Mouse (Mus musculus) neural tube, postnatal 0 days (tissue): Measurements from ENCODE around the gene Krt75. TPM values are rescaled to one million over a fixed set of nuclear protein-coding genes. Genes with fewer than 3 reads are reported as not detected.

Experiments used
- microRNA-seq: library from miRNA; unstranded; fragments of <30 nt; microRNA quantifications from one replicate; pipeline ENCODE4, GENCODE M21; 2016
- polyA plus RNA-seq: library from polyadenylated mRNA; unstranded; fragments of >200 nt; fragmentation: Nextera tagmentation; extraction: Ambion mirVana; gene quantifications from 2 replicates; pipeline ENCODE4 v1.2.1, GENCODE M21; 2015

Gene Krt75
- 0.24 and 0.31 TPM in 2 replicates for polyA plus RNA-seq

GRCm38 (mm10) chr15:101573796-101574345 is at the start of gene Krt75:
Gene Krt75, minus strand, starts transcription at chr15:101573904.

GRCm38 (mm10) chr15:101562850-101563249 is 10.9 kb downstream of the Krt75 start, which contains the start of gene Krt90:
Gene Krt90, minus strand, starts transcription at chr15:101562950.

GRCm38 (mm10) chr15:101550567-101550966 is 23.1 kb downstream of the Krt75 start, which contains the start of gene Krt82:
Gene Krt82, minus strand, starts transcription at chr15:101550667.

GRCm38 (mm10) chr15:101532720-101533119 is 41.0 kb downstream of the Krt75 start, which contains the start of gene Krt84:
Gene Krt84, minus strand, starts transcription at chr15:101532820.

GRCm38 (mm10) chr15:101517161-101517560 is 56.5 kb downstream of the Krt75 start, which contains the start of gene Gm49425:
Gene Gm49425, minus strand, starts transcription at chr15:101517261.

Small RNAs within 50 kb of the gene (microRNA-seq; reads per million reads assigned to microRNA genes)
- not detected for gene Gm44393
- not detected for gene Gm44460

Other genes with a start within 250 kb of the Krt75 start
- 0.58 and 0.74 TPM in 2 replicates for gene Krt80, start 203.7 kb downstream of the Krt75 start, polyA plus RNA-seq
- 0.19 and 0.37 TPM in 2 replicates for gene Krt7, start 162.9 kb downstream of the Krt75 start, polyA plus RNA-seq
- gene Krt87, start 135.1 kb downstream of the Krt75 start, polyA plus RNA-seq, result 1.1 and 1.2 TPM in 2 replicates
- not detected in 2 replicates for gene Krt88, start 126.2 kb downstream of the Krt75 start, polyA plus RNA-seq
- not detected in 2 replicates for gene Krt81, start 110.2 kb downstream of the Krt75 start, polyA plus RNA-seq
- gene Krt86, start 100.4 kb downstream of the Krt75 start, polyA plus RNA-seq, result 0.13 and 0.14 TPM in 2 replicates
- not detected in 2 replicates for gene Krt83, start 82.4 kb downstream of the Krt75 start, polyA plus RNA-seq
- 0.45 and 0.79 TPM in 2 replicates for gene Gm49425, start 56.6 kb downstream of the Krt75 start, polyA plus RNA-seq
- gene Krt84, start 41.1 kb downstream of the Krt75 start, polyA plus RNA-seq, result 0.05 TPM in 1 of 2 replicates, not detected in the other
- gene Krt82, start 23.2 kb downstream of the Krt75 start, polyA plus RNA-seq, result not detected in 2 replicates
- 0.11 and 0.28 TPM in 2 replicates for gene Krt90, start 11.0 kb downstream of the Krt75 start, polyA plus RNA-seq
- gene Gm5414, start 54.3 kb upstream of the Krt75 start, polyA plus RNA-seq, result not detected in 2 replicates
- gene Gm5478, start 73.5 kb upstream of the Krt75 start, polyA plus RNA-seq, result not detected in 2 replicates
- not detected in 2 replicates for gene Krt6b, start 106.4 kb upstream of the Krt75 start, polyA plus RNA-seq
- gene Krt6a, start 120.4 kb upstream of the Krt75 start, polyA plus RNA-seq, result not detected in 2 replicates
- gene Krt5, start 139.0 kb upstream of the Krt75 start, polyA plus RNA-seq, result 0.12 and 0.17 TPM in 2 replicates
- 0.64 and 0.95 TPM in 2 replicates for gene Krt71, start 169.2 kb upstream of the Krt75 start, polyA plus RNA-seq
- gene Krt72, start 212.6 kb upstream of the Krt75 start, polyA plus RNA-seq, result not detected in 2 replicates
- gene Krt73, start 228.4 kb upstream of the Krt75 start, polyA plus RNA-seq, result 0.37 and 0.65 TPM in 2 replicates
- gene Krt2, start 244.3 kb upstream of the Krt75 start, polyA plus RNA-seq, result 0.12 and 0.17 TPM in 2 replicates